Mouse (Mus musculus): ENCODE measurements around the gene Mtmr14.

- TF ChIP-seq CTCF (IDR thresholded peaks at IDR 0.05; ENCODE audit: control insufficient read depth, insufficient read depth, insufficient replicate concordance, low read depth, low read length) (no peak), POLR2A (IDR thresholded peaks at IDR 0.05; ENCODE audit: control insufficient read depth, low read depth, low read length) (no peak)
These were observed 48.7 kb downstream of the Mtmr14 start for GRCm38 (mm10) chr6:113286316-113286715.
